Mouse (Mus musculus) layer of hippocampus, adult 9-11 months (tissue): ENCODE results near the gene Dnase2a.

Source experiments
- DNase-seq: peaks from one replicate; pipeline ENCODE4 v3.0.0; 2022

The Dnase2a gene

GRCm38 (mm10) chr8:84937620-84938485 is 29.5 kb downstream of the Dnase2a start:
- DNase-seq, result no peak

- no peak for DNase-seq
Measured at GRCm38 (mm10) chr8:84943699-84944098, 35.3 kb downstream of the Dnase2a start.

- DNase-seq, result peak; percentile 73
Measured at GRCm38 (mm10) chr8:84944478-84945160, 36.3 kb downstream of the Dnase2a start.

- DNase-seq, result peak; percentile 83
Measured at GRCm38 (mm10) chr8:84945235-84945632, 36.9 kb downstream of the Dnase2a start.

GRCm38 (mm10) chr8:84945633-84946527 is 37.5 kb downstream of the Dnase2a start:
- DNase-seq, result no peak

GRCm38 (mm10) chr8:84946528-84947240 is 38.3 kb downstream of the Dnase2a start, which contains the start of gene Rtbdn:
Gene Rtbdn, plus strand, starts transcription at chr8:84946991.
- DNase-seq, result no peak

GRCm38 (mm10) chr8:84947241-84947545 is 38.8 kb downstream of the Dnase2a start:
- no peak for DNase-seq

GRCm38 (mm10) chr8:84949753-84950152 is 41.4 kb downstream of the Dnase2a start:
- DNase-seq, result no peak

- no peak for DNase-seq
Measured at GRCm38 (mm10) chr8:84952612-84953255, 44.4 kb downstream of the Dnase2a start.

- peak; percentile 48 for DNase-seq
Measured at GRCm38 (mm10) chr8:84956768-84957167, 48.4 kb downstream of the Dnase2a start.

- DNase-seq, result no peak
Measured at GRCm38 (mm10) chr8:84959811-84960210, 51.5 kb downstream of the Dnase2a start.

- DNase-seq, result no peak
Measured at GRCm38 (mm10) chr8:84963952-84964351, 55.6 kb downstream of the Dnase2a start.

- peak; percentile 97 for DNase-seq
Measured at GRCm38 (mm10) chr8:84965731-84966291, 57.5 kb downstream of the Dnase2a start.

GRCm38 (mm10) chr8:84966603-84967002 is 58.2 kb downstream of the Dnase2a start:
- DNase-seq, result no peak

GRCm38 (mm10) chr8:84967532-84968304 is 59.4 kb downstream of the Dnase2a start:
- peak; percentile 13 for DNase-seq

GRCm38 (mm10) chr8:84968650-84969049 is 60.3 kb downstream of the Dnase2a start:
- peak; percentile 10 for DNase-seq

GRCm38 (mm10) chr8:84969241-84970134 is 61.1 kb downstream of the Dnase2a start, which contains the start of the genes Gm49661, Prdx2 and Rnaseh2a:
Gene Gm49661, minus strand, starts transcription at chr8:84969433.
Gene Prdx2, plus strand, starts transcription at chr8:84969587.
Gene Rnaseh2a, minus strand, starts transcription at chr8:84969767.
- DNase-seq, result peak; percentile 61

GRCm38 (mm10) chr8:84970135-84970790 is 61.9 kb downstream of the Dnase2a start:
- DNase-seq, result peak; percentile 10

GRCm38 (mm10) chr8:84970913-84971312 is 62.6 kb downstream of the Dnase2a start:
- peak; percentile 3 for DNase-seq
